Mouse (Mus musculus) forebrain, embryonic 14.5 days (tissue): ENCODE data around the gene Adgrl1. TPM values are rescaled to one million over a fixed set of nuclear protein-coding genes. Genes with fewer than 3 reads are reported as not detected.

Experiments used
- ATAC-seq: fragments of 200-750 bp; cut with Nextera tagmentation; 2 replicates; pipeline ENCODE4 v1.8.0; 2017; ENCODE audit warnings: mild to moderate bottlenecking, moderate library complexity
- DNase-seq: peaks from one replicate; pipeline ENCODE4 v3.0.0-alpha.2; 2015; ENCODE audit warnings: low spot score
- H3K27ac ChIP-seq: fragments of 300-500 bp; sonication (generic); 2 replicates; pipeline ENCODE4 v1.5.1; 2014; ENCODE audit warnings: low read depth, mild to moderate bottlenecking, control low read depth, low read length, moderate library complexity
- H3K27me3 ChIP-seq: fragments of 300-500 bp; sonication (generic); replicated peaks from 2 replicates; pipeline ENCODE4 v1.6.1; 2014; ENCODE audit warnings: low read length, control low read depth, mixed read lengths; ENCODE audit not compliant: control insufficient read depth, insufficient read depth
- H3K36me3 ChIP-seq: fragments of 300-500 bp; sonication (generic); 2 replicates; pipeline ENCODE4 v1.6.1; 2014; ENCODE audit warnings: low read length, control low read depth; ENCODE audit not compliant: control insufficient read depth, insufficient read depth
- H3K4me1 ChIP-seq: fragments of 300-500 bp; sonication (generic); 2 replicates; pipeline ENCODE4 v1.6.1; 2014; ENCODE audit warnings: antibody characterized with exemption, low read length, control low read depth; ENCODE audit not compliant: control insufficient read depth, insufficient read depth
- H3K4me2 ChIP-seq: fragments of 300-500 bp; sonication (generic); 2 replicates; pipeline ENCODE4 v1.6.1; 2014; ENCODE audit warnings: mild to moderate bottlenecking, control low read depth, low read length
- H3K4me3 ChIP-seq: fragments of 300-500 bp; sonication (generic); 2 replicates; pipeline ENCODE4 v1.5.1; 2014; ENCODE audit warnings: low read depth, low read length, control low read depth
- H3K9ac ChIP-seq: fragments of 300-500 bp; sonication (generic); 2 replicates; pipeline ENCODE4 v1.6.1; 2014; ENCODE audit warnings: mild to moderate bottlenecking, low read length, control low read depth, moderate library complexity
- H3K9me3 ChIP-seq: fragments of 300-500 bp; sonication (generic); replicated peaks from 2 replicates; pipeline ENCODE4 v1.6.1; 2016; ENCODE audit warnings: low read length, control low read depth, mixed read lengths; ENCODE audit not compliant: control insufficient read depth
- WGBS: fragments of 180-500 bp; shearing (Covaris S2); extraction: QIAGEN DNeasy Blood & Tissue Kit; methylation state at CpG from one replicate; pipeline ENCODE4 v1.1.7; 2014; 5-methylcytosine and 5-hydroxymethylcytosine counted together
- polyA plus RNA-seq: library from polyadenylated mRNA; unstranded; fragments of >200 nt; fragmentation: Nextera tagmentation; extraction: Ambion mirVana; gene quantifications from 2 replicates; pipeline ENCODE4 v1.2.1, GENCODE M21; 2014

Gene Adgrl1
- polyA plus RNA-seq, 1 experiment from 2014 or later, result 44.4 TPM

GRCm38 (mm10) chr8:83898985-83899362 is 931 bp upstream of the Adgrl1 start:
- Histone ChIP-seq H3K4me2 (peak overlapping the region; percentile 67), H3K36me3 (no peaks in the 10 kb centered on the region), H3K27ac (peak overlapping the region; percentile 99), H3K9ac (peak overlapping the region; percentile 96), H3K9me3 (no peaks in the 10 kb centered on the region), H3K4me1 (peaks cover 20% of the 10 kb centered on the region), H3K27me3 (peaks cover 10% of the 10 kb centered on the region; the same call in 1 of the 2 replicates), H3K4me3 (peak overlapping the region; percentile 96)
- 0% methylated on average over 13 of the region's 13 CpGs for WGBS
- ATAC-seq, result peak; percentile 9; the same call in 1 of the 2 replicates
- DNase-seq, result peak; percentile 90

- peak; percentile 15 for ATAC-seq
- H3K4me1 ChIP-seq, result peaks cover 23% of the 10 kb centered on the region
Measured at GRCm38 (mm10) chr8:83900266-83900956, 506 bp downstream of the Adgrl1 start.

GRCm38 (mm10) chr8:83900957-83901270 is 1.0 kb downstream of the Adgrl1 start:
- H3K9me3 ChIP-seq, result no peaks in the 10 kb centered on the region
- ATAC-seq, result no peak
- no peaks in the 10 kb centered on the region for H3K27me3 ChIP-seq
- WGBS, result 0% methylated on average over 22 of the region's 40 CpGs
- peaks cover 23% of the 10 kb centered on the region for H3K4me1 ChIP-seq
- DNase-seq, result peak; percentile 85
- peak overlapping the region; percentile 96 for H3K4me3 ChIP-seq
- H3K4me2 ChIP-seq, result peak overlapping the region; percentile 67
- H3K27ac ChIP-seq, result peak overlapping the region; percentile 99
- H3K9ac ChIP-seq, result peak overlapping the region; percentile 96
- H3K36me3 ChIP-seq, result 0 out of 2 replicates have a peak, but pooled peaks cover 2% of the 10 kb centered on the region

More at GRCm38 (mm10) chr8:83900266-83900956, 506 bp downstream of the Adgrl1 start:
- Histone ChIP-seq H3K27me3 (no peaks in the 10 kb centered on the region), H3K36me3 (0 out of 2 replicates have a peak, but pooled peaks cover under 1% of the 10 kb centered on the region), H3K9me3 (no peaks in the 10 kb centered on the region), H3K27ac (peak overlapping the region; percentile 99), H3K4me2 (peak overlapping the region; percentile 67), H3K4me3 (peak overlapping the region; percentile 96), H3K9ac (peak overlapping the region; percentile 96)
- peak; percentile 66 for DNase-seq
- 0% methylated on average over 32 of the region's 100 CpGs for WGBS

- H3K9ac ChIP-seq, result peak overlapping the region; percentile 96
- ATAC-seq (no peak), DNase-seq (peak; percentile 57)
- H3K27me3 ChIP-seq, result no peaks in the 10 kb centered on the region
- H3K27ac ChIP-seq, result peak overlapping the region; percentile 99; the same call in 1 of the 2 replicates
- H3K36me3 ChIP-seq, result peaks cover 5% of the 10 kb centered on the region; the same call in 1 of the 2 replicates
- peaks cover 23% of the 10 kb centered on the region for H3K4me1 ChIP-seq
- WGBS, result 9% methylated on average over 14 of the region's 14 CpGs
- peak overlapping the region; percentile 96 for H3K4me3 ChIP-seq
- H3K4me2 ChIP-seq, result peak overlapping the region; percentile 67
- H3K9me3 ChIP-seq, result no peaks in the 10 kb centered on the region
Measured at GRCm38 (mm10) chr8:83901566-83902485, 1.9 kb downstream of the Adgrl1 start.

- H3K4me2 ChIP-seq, result peak overlapping the region; percentile 67
- H3K9ac ChIP-seq, result peak overlapping the region; percentile 4
- WGBS, result 13% methylated on average over 12 of the region's 13 CpGs
- no peaks in the 10 kb centered on the region for H3K9me3 ChIP-seq
- ATAC-seq, result no peak
- no peaks in the 10 kb centered on the region for H3K27me3 ChIP-seq
- no peak for DNase-seq
- peaks cover 9% of the 10 kb centered on the region; the same call in 1 of the 2 replicates for H3K36me3 ChIP-seq
- no peak overlapping the region for H3K27ac ChIP-seq
- H3K4me3 ChIP-seq, result peak overlapping the region; percentile 96
- peaks cover 21% of the 10 kb centered on the region for H3K4me1 ChIP-seq
Measured at GRCm38 (mm10) chr8:83902961-83903666, 3.2 kb downstream of the Adgrl1 start.

GRCm38 (mm10) chr8:83908583-83908982 is 8.7 kb downstream of the Adgrl1 start:
- DNase-seq, result no peak
- no peak overlapping the region for H3K4me2 ChIP-seq
- ATAC-seq, result no peak
- no peaks in the 10 kb centered on the region for H3K27me3 ChIP-seq
- no peaks in the 10 kb centered on the region for H3K9me3 ChIP-seq
- H3K9ac ChIP-seq, result no peak overlapping the region
- H3K4me1 ChIP-seq, result peaks cover 7% of the 10 kb centered on the region
- 89% methylated on average over 6 of the region's 6 CpGs for WGBS
- no peak overlapping the region for H3K27ac ChIP-seq
- no peak overlapping the region for H3K4me3 ChIP-seq
- H3K36me3 ChIP-seq, result peaks cover 9% of the 10 kb centered on the region; the same call in 1 of the 2 replicates

- H3K9ac ChIP-seq, result peak overlapping the region; percentile 41; the same call in 1 of the 2 replicates
Measured at GRCm38 (mm10) chr8:83909311-83909710, 9.4 kb downstream of the Adgrl1 start.

More at GRCm38 (mm10) chr8:83909311-83909710, 9.4 kb downstream of the Adgrl1 start:
- H3K4me2 ChIP-seq, result no peak overlapping the region
- H3K36me3 ChIP-seq, result peaks cover 9% of the 10 kb centered on the region; the same call in 1 of the 2 replicates
- H3K4me1 ChIP-seq, result peaks cover 5% of the 10 kb centered on the region; the same call in 1 of the 2 replicates
- DNase-seq, result no peak
- no peak overlapping the region for H3K27ac ChIP-seq
- no peak overlapping the region for H3K4me3 ChIP-seq
- no peak; the same call in 1 of the 2 replicates for ATAC-seq
- H3K27me3 ChIP-seq, result no peaks in the 10 kb centered on the region
- H3K9me3 ChIP-seq, result no peaks in the 10 kb centered on the region
- 52% methylated on average over 8 of the region's 8 CpGs for WGBS
